Mouse (Mus musculus) ES-E14 (cell line): ENCODE results near the gene Sh3bp4. TPM values are rescaled to one million over a fixed set of nuclear protein-coding genes. Genes with fewer than 3 reads are reported as not detected.

Experiments used
- DNase-seq: peaks from one replicate; pipeline ENCODE4 v3.0.0-alpha.2; 2013; ENCODE audit warnings: low read depth, low spot score
- H3K27ac ChIP-seq: 2 replicates; pipeline ENCODE4 v1.5.1; 2012; ENCODE audit warnings: low read depth, mild to moderate bottlenecking, low read length, moderate library complexity, mixed read lengths; ENCODE audit not compliant: poor library complexity, insufficient read depth, severe bottlenecking
- H3K36me3 ChIP-seq: 2 replicates; pipeline ENCODE4 v1.6.1; 2012; ENCODE audit warnings: mild to moderate bottlenecking, low read length, moderate library complexity, mixed read lengths; ENCODE audit not compliant: control insufficient read depth, poor library complexity, insufficient read depth, severe bottlenecking
- H3K4me1 ChIP-seq, 2 experiments: fragments of 150-350 bp in 1 of 2; sonication (generic) in 1 of 2; 2 replicates each; pipeline ENCODE4 v1.6.1; 2012; ENCODE audit warnings: low read length in 2 of 2, mild to moderate bottlenecking in 1 of 2, mixed read lengths in 1 of 2; ENCODE audit not compliant: control insufficient read depth in 2 of 2, insufficient read depth in 2 of 2, poor library complexity in 1 of 2
- H3K4me3 ChIP-seq, 2 experiments: fragments of 150-350 bp in 1 of 2; sonication (generic) in 1 of 2; 2 replicates each; pipeline ENCODE4 v1.5.1; 2012; ENCODE audit warnings: low read length in 2 of 2, low read depth in 1 of 2, mild to moderate bottlenecking in 1 of 2, mixed read lengths in 1 of 2; ENCODE audit not compliant: insufficient read depth in 1 of 2, poor library complexity in 1 of 2, severe bottlenecking in 1 of 2
- H3K9ac ChIP-seq: 2 replicates; pipeline ENCODE4 v1.6.1; 2012; ENCODE audit warnings: low read depth, mild to moderate bottlenecking, low read length, mixed read lengths; ENCODE audit not compliant: poor library complexity, insufficient read depth, severe bottlenecking
- H3K9me3 ChIP-seq: fragments of 150-350 bp; sonication (generic); 2 replicates; pipeline ENCODE4 v1.6.1; 2012; ENCODE audit warnings: low read depth, mild to moderate bottlenecking, low read length; ENCODE audit not compliant: control insufficient read depth, insufficient read depth
- CHD2 ChIP-seq: IDR thresholded peaks from 2 replicates; pipeline ENCODE4 v1.6.1; 2014; ENCODE audit warnings: mild to moderate bottlenecking, low read depth, low read length, inconsistent platforms
- HCFC1 ChIP-seq: IDR thresholded peaks from 2 replicates; pipeline ENCODE4 v1.6.1; 2012; ENCODE audit warnings: low read length, inconsistent platforms, borderline replicate concordance; ENCODE audit not compliant: insufficient read depth
- MAFK ChIP-seq: IDR thresholded peaks from 2 replicates; pipeline ENCODE4 v1.6.1; 2014; ENCODE audit warnings: mild to moderate bottlenecking, low read depth, low read length, inconsistent platforms; ENCODE audit not compliant: insufficient read depth
- ZC3H11A ChIP-seq: IDR thresholded peaks from 2 replicates; pipeline ENCODE4 v1.6.1; 2012; ENCODE audit warnings: low read depth, mild to moderate bottlenecking, inconsistent platforms, low read length, borderline replicate concordance
- ZNF384 ChIP-seq: IDR thresholded peaks from 2 replicates; pipeline ENCODE4 v1.6.1; 2012; ENCODE audit warnings: low read depth, low read length, inconsistent platforms
- in situ Hi-C, 2 experiments: fragments of 600-800 bp; cut with MboI; formaldehyde crosslinking; loops; one replicate each; pipeline ENCODE4 v1.15.1; 2025; ENCODE audit warnings: low sequenced_read_pairs in 2 of 2, inconsistent platforms in 1 of 2; ENCODE audit not compliant: unreplicated experiment in 2 of 2
- total RNA-seq: library from RNA; depleted of rRNA; stranded (reverse); fragments of 300-350 nt; gene quantifications from 2 replicates; pipeline ENCODE4 v1.2.3, GENCODE M21; 2012

Sh3bp4 gene
- total RNA-seq, 1 experiment, result 12.0 TPM

DNA sequence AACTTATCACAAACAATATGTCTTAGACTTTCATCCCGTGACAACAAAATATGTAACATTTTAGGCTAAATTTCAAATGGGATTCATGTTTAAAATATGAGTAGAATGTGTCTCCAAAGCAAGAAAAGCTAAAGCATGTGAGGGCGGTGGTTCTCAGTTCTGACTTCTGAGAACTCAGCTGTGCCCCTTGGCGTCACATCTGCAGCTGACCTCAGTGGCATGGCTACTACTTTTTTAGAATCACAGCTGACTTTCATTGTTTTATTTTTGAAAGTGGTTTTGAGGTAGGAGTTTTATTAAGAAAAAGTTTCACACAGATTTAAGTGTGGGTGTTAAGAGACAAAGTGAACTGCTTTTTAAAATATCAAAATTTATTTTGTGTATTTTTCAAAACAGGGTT is 6.4 kb upstream of the Sh3bp4 start:
- Histone ChIP-seq H3K9ac (no peak overlapping the region), H3K4me1 (peaks cover 4 to 5% of the 10 kb centered on the region in 2 experiments; a peak in 3 of 4 replicates), H3K27ac (no peak overlapping the region), H3K36me3 (no peaks in the 10 kb centered on the region), H3K9me3 (no peaks in the 10 kb centered on the region), H3K4me3 (no peak overlapping the region)
- TF ChIP-seq HCFC1 (no peak), CHD2 (no peak), ZNF384 (no peak), MAFK (no peak)
- in situ Hi-C loops, result no loop called here
- no peak for DNase-seq

GRCm38 (mm10) chr1:89068812-89069211 is 1.4 kb upstream of the Sh3bp4 start:
- no peaks in the 10 kb centered on the region for H3K9me3 ChIP-seq
- DNase-seq, result no peak
- H3K9ac ChIP-seq, result no peak overlapping the region
- H3K36me3 ChIP-seq, result no peaks in the 10 kb centered on the region
- no peak for TF ChIP-seq ZC3H11A
- TF ChIP-seq MAFK, result no peak
- no peak for TF ChIP-seq HCFC1
- TF ChIP-seq ZNF384, result no peak
- TF ChIP-seq CHD2, result no peak
- H3K4me1 ChIP-seq, result peaks cover 13 to 17% of the 10 kb centered on the region in 2 experiments
- in situ Hi-C loops, result no loop called here
- H3K27ac ChIP-seq, result no peak overlapping the region
- H3K4me3 ChIP-seq, result no peak overlapping the region

- H3K9me3 ChIP-seq, result no peaks in the 10 kb centered on the region
- peak overlapping the region; percentile 65 for H3K9ac ChIP-seq
- peaks cover 13 to 17% of the 10 kb centered on the region in 2 experiments for H3K4me1 ChIP-seq
- DNase-seq, result no peak
- in situ Hi-C loops, result no loop called here
- H3K27ac ChIP-seq, result no peak overlapping the region
- no peak for TF ChIP-seq ZNF384
- TF ChIP-seq MAFK, result no peak
- no peak for TF ChIP-seq HCFC1
- no peaks in the 10 kb centered on the region for H3K36me3 ChIP-seq
- H3K4me3 ChIP-seq, result peak overlapping the region; percentile 21 to 79
These were observed 624 bp upstream of the Sh3bp4 start for GRCm38 (mm10) chr1:89069479-89070102.

DNA sequence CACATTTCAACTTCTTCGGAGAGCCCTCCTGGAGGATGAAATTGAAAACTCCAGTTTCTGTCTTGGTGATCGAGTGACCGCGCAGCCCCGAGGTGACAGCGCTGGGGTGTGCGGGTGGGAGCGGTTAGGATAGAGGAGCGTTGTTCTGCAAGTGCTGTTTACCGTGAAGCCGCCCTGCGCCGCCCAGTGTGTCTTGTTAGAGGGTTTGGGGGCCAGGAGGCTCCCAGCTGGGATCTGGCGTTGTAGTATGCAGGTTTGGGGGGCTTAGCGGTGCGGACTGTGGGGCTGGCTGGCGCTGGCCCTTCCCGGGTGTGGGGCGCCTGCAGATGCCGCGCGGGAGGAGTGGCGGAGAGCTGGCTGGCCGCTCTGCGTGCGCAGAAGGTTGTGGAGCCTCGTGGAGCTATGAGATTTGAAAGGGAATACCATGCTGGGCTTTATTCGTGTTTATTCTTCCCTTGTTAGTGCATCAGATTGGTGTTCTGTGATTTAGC is 701 bp downstream of the Sh3bp4 start:
- Histone ChIP-seq H3K36me3 (no peaks in the 10 kb centered on the region), H3K9me3 (no peaks in the 10 kb centered on the region), H3K27ac (no peak overlapping the region), H3K9ac (peak overlapping the region; percentile 90), H3K4me3 (peak overlapping the region; percentile 91 to 92), H3K4me1 (peaks cover 13 to 17% of the 10 kb centered on the region in 2 experiments)
- TF ChIP-seq MAFK, result no peak
- TF ChIP-seq CHD2, result no peak
- no peak for TF ChIP-seq HCFC1
- no peak for TF ChIP-seq ZNF384
- TF ChIP-seq ZC3H11A, result no peak
- in situ Hi-C loops, result no loop called here
- no peak for DNase-seq
